Mouse (Mus musculus): ENCODE data around the gene Mfsd14b. TPM values are rescaled to one million over a fixed set of nuclear protein-coding genes. Genes with fewer than 3 reads are reported as not detected.

The Mfsd14b gene
- polyA plus RNA-seq (2015; fragmentation: Nextera tagmentation; extraction: Ambion mirVana): 31.7 and 39.1 TPM in 2 replicates

GRCm38 (mm10) chr13:65112459-65113110, at the start of gene Mfsd14b:
TSS of gene Mfsd14b (minus strand) at chr13:65112975.

GRCm38 (mm10) chr13:65149940-65150339, 37.2 kb upstream of the Mfsd14b start, which contains the start of gene Olfr466:
TSS of gene Olfr466 (plus strand) at chr13:65150240.

GRCm38 (mm10) chr13:65137789-65138188, 25.0 kb upstream of the Mfsd14b start, which contains the start of gene Olfr465-ps1:
TSS of gene Olfr465-ps1 (plus strand) at chr13:65138089.

GRCm38 (mm10) chr13:65052660-65053059, 60.1 kb downstream of the Mfsd14b start, which contains the start of gene Prss47:
TSS of gene Prss47 (minus strand) at chr13:65052760.

GRCm38 (mm10) chr13:65032758-65033157, 80.0 kb downstream of the Mfsd14b start, which contains the start of gene Spata31d1c:
TSS of gene Spata31d1c (plus strand) at chr13:65033058.

Other genes with a start within 250 kb of the Mfsd14b start
- gene Cntnap3, start 209.0 kb downstream of the Mfsd14b start, polyA plus RNA-seq (2015; fragmentation: Nextera tagmentation; extraction: Ambion mirVana): 0.44 and 0.49 TPM in 2 replicates
- gene Spata31, start 195.6 kb downstream of the Mfsd14b start, polyA plus RNA-seq (2015; fragmentation: Nextera tagmentation; extraction: Ambion mirVana): not detected in 2 replicates
- gene Spata31d1c, start 79.9 kb downstream of the Mfsd14b start, polyA plus RNA-seq (2015; fragmentation: Nextera tagmentation; extraction: Ambion mirVana): not detected in 2 replicates
- gene Prss47, start 60.2 kb downstream of the Mfsd14b start, polyA plus RNA-seq (2015; fragmentation: Nextera tagmentation; extraction: Ambion mirVana): not detected in 2 replicates
- gene Olfr465-ps1, start 25.1 kb upstream of the Mfsd14b start, polyA plus RNA-seq (2015; fragmentation: Nextera tagmentation; extraction: Ambion mirVana): not detected in 2 replicates
- not detected in 2 replicates for gene Olfr466, start 37.3 kb upstream of the Mfsd14b start, polyA plus RNA-seq (2015; fragmentation: Nextera tagmentation; extraction: Ambion mirVana)
- not detected in 2 replicates for gene Nlrp4f, start 93.0 kb upstream of the Mfsd14b start, polyA plus RNA-seq (2015; fragmentation: Nextera tagmentation; extraction: Ambion mirVana)
- not detected in 2 replicates for gene Gm10775, start 146.6 kb upstream of the Mfsd14b start, polyA plus RNA-seq (2015; fragmentation: Nextera tagmentation; extraction: Ambion mirVana)
- 4.2 and 4.9 TPM in 2 replicates for gene Zfp369, start 165.8 kb upstream of the Mfsd14b start, polyA plus RNA-seq (2015; fragmentation: Nextera tagmentation; extraction: Ambion mirVana)

Data from urinary bladder, postnatal 0 days (tissue).